Mouse (Mus musculus): ENCODE results near the gene Mtg2. TPM values are rescaled to one million over a fixed set of nuclear protein-coding genes. Genes with fewer than 3 reads are reported as not detected.
A peak's percentile ranks its signal among the peaks of the same experiment; 100 is the strongest.

The Mtg2 gene
- total RNA-seq (2021) = 10 to 100 TPM; 16.4 to 17.7 TPM
- long read RNA-seq, experiment 1, partial matches to known transcripts = 6 of 26 reads
- long read RNA-seq, experiment 1, other reads (novel, unspliced or antisense) = 18 of 26 reads
- long read RNA-seq, experiment 2, partial matches to known transcripts = 6 of 51 reads
- long read RNA-seq, experiment 2, other reads (novel, unspliced or antisense) = 45 of 51 reads

DNA sequence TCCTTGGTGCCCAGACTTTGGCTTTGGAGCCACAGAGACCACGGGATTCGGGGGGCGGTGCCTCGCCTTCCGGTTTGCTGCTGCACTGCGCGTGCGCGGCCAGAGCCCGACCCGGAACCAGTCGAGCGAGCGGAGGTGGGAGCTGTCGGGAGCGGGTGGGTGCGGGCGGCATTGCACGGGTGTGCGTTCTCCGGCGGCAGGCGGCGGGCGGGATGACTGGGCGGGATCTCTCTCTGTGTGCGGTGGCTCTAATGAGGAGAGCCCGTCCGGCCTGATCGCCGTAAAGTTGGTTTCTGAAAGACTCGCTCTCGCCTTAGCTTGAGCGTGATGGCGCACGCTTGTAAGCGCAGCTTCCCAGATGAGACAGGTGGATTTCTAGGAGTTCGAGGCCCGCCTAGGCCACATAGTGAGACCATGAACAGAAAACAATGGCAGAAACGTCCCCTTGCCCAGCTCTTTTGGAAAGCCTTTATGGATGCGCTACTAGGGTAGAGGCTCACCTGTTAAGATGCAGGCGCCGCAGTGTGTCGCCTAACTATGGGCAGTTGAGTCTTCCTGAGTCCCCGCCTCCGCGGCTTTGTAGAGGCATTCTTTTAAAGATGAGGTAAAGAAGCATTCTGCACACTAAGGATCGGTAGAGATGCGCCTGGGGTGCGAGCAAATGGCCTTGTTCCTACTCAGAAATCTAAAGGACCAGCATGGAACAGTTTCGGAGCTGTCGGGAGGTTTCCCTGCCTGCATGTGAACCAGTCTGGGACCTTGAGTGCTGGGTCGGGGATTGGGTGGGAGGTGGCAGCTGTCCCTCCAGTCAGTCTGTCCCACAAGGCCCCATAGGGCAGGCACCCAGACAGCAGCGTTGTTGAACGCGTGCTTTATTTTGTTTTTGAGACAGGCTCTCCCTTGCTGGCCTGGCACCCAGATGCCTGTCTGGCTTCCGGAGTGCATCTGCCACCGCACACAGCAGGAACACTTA lies at the start of gene Mtg2:
Gene Mtg2 (plus strand): TSS at position 108 of the 973 bp plus-strand sequence.
- DNase-seq (ENCODE audit: low spot score in 2 of 2) = peak; percentile 91 to 98

DNA sequence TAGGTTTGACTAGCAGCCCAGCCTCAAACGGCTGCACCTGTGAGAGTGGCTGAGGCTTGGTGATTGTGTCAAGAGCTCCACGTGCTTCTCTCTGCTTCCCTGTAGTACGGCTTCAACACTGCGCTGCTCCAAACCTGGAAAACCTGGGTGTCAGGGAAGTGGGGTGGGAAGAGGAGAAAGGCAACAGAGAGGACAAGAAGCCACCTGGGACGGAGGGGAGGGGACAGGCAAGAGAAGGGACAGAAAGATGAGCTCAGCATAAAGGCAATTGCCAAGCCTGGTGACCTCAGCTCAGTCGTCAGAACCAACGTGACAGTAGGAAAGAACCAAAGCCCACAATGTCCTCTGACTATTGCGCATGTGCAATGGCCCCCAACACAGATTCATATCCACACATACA lies 49.5 kb upstream of the Mtg2 start:
- DNase-seq (ENCODE audit: low spot score in 2 of 2) = no peak

DNA sequence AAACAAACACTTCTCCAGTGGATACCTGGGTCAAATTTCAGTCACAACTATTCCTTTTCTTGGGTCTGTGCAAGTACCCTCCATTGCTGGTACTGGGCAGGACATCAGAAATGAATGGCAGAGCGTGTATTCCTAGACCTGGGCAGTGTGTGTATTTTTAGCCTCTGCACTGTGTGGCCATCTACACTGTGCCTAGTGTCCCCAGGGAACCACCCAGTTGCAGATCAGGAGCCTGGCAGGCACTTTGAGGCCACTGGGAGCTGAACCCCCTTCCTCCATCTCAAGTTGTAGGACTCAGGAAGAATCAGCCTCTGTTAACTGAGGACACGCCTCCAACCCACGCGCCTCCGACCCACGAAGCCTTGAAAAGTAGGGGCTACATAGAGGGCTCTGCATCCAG lies 47.6 kb upstream of the Mtg2 start:
- no peak for DNase-seq (ENCODE audit: low spot score in 2 of 2)

DNA sequence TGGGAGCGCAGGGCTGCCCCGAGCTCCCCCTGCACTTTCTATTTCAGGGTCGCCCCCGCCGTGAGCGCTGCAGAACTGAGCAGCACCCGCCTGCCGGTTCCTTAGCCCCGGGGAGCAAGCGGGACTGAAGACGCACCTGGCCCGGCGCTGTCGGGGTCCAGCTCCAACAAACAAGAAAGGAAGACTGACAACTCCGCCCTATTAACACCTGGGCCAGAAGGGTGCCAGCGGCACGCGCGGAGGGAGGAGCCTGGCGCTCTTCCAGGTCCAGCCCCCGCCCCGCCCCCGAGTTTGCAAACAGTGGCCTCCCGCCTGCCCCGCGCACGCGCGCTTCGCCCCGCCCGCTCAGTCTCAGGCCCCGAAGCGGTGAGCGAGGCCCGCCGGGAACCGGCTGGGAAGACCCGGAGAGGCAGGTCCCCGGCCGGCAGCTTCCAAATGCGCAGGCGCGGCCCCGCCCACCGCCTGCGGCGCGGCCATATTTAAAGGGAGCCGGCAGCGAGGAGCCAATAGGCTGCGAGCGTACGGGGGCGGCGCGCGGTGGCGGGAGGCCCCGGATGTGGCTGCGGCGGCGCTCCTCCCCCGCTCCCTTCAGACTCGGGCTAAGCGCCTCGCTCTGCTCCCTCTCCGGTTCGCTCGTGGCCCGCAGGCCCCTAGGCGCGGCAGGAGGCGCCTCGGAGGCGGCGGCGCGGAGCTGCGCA lies 45.8 kb upstream of the Mtg2 start, which contains the start of gene Lsm14b:
Gene Lsm14b (plus strand): TSS at position 587 of the 698 bp plus-strand sequence.
- peak; percentile 99 to 100 for DNase-seq (ENCODE audit: low spot score in 2 of 2)

DNA sequence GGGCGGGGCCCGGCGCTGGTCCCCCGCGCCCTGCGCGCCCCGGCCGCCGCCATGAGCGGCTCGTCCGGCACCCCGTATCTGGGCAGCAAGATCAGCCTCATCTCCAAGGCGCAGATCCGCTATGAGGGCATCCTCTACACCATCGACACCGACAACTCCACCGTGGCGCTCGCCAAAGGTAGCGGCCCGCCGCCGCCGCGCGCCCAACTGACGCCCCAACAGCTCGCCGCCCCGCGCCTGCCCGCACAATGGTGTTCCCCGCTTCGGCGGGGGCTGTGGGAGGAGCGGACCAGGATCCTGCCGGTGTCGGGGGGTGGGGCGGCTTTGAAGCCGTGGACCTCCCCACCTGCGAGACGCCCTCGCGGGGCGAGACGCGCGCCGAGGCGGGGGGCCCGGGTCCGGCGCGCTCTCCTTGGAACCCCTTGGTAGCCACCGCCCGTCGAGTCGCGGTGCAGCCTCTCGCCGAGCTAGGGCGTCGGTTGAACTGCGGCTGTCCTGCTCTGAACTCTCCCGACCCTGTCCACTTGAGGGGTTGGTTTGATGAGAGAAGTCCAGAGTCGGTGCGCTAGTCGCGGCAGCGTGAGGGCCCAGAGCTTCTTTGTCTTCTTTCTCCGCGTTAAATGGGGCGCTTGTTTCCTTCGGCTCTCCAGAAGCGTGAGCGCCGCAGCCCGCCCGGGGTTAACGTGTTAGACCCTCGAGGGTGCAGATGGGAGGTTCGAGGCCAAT lies 45.1 kb upstream of the Mtg2 start:
- DNase-seq (ENCODE audit: low spot score in 2 of 2) = peak; percentile 15 to 23

DNA sequence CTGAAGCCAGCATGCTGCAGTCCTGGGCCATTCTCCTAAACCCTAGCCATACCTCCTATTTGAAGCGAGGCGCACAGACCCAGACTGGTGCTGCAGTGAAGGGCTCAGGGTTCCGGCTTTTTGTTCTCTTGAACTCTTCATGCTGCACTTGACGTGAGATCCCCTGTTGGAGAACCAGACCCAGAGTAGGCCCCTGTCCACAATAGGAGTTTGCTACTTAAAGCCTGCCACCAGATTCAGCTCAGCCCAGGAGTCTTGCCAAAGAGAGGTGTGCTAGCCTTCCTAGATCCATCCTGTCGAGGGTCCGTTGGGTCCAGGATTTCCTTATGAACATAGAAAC lies 44.6 kb upstream of the Mtg2 start:
- DNase-seq (ENCODE audit: low spot score in 2 of 2) = no peak

DNA sequence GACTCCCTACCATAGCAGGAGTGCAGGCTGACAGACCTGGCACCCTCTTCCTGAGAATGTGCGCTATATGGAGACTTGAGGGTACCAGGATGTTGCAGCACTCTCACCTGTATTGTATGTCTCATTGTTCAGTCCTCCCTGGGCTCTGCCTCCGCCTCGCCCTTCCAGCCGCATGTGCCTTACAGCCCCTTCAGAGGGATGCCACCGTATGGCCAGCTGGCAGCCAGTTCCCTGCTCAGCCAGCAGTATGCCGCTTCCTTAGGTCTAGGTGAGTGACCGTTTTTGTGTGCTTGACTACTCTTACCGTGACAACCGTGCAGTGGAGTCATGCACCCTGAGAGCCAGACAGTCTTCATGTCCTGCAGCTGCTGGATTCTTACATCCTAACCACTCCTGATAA lies 42.6 kb upstream of the Mtg2 start:
- DNase-seq (ENCODE audit: low spot score in 2 of 2) = no peak

DNA sequence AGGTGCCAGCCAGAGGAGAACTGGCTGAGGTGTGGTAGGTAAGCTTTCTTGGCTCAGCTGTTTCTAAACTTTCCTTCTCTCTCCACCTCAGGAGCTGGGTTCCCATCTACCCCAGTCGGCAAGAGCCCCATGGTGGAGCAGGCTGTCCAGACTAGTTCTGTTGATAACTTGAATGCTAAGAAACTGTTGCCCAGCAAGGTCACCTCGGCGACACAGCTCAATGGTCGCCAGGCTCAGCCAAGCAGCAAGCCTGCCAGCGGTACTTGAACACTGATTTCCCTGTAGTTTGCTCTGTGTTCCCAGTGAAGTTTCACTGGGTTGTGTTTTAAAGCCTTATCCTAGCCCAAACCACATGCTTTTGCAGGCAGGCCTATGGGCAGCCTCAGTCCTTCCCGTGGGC lies 39.1 kb upstream of the Mtg2 start:
- DNase-seq (ENCODE audit: low spot score in 2 of 2) = no peak

DNA sequence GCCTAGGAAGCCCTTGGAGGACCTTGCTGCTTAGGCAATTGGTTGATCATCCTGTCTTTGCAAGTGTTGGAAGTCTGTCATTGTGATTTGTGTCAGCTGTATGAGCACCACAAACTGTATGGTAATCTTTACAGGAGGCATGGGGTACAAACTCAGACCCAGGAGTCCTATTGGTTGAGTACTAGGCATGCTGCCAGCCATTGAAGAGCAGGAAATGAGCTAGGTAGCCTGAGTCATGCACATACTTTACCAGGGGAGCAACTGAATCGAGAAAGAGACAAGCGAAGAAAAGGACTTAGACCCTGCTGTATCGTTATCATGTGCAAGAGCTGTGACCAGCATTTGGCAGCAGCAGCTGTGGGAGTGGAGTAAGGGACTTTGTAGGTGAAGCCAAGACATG lies 37.5 kb upstream of the Mtg2 start:
- no peak for DNase-seq (ENCODE audit: low spot score in 2 of 2)

DNA sequence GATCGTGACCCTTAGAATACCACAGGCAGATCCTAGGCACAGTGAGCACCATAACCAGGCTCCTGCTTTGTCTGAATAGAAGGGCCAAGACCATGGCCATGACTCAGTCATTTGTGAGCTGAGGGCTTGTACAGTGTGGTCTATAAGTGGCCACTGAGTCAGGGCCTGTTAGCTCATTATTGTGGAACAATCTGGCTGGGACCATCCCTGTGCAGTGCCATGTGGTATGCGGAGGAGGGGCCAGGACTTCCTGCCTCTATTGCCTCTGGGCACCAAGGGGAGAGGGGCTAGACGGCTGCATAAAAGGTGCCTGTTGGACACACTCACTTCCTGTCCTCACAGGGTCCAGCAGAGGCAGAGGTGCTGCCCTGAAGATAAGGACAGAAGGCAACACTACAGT lies 36.4 kb upstream of the Mtg2 start:
- no peak for DNase-seq (ENCODE audit: low spot score in 2 of 2)

DNA sequence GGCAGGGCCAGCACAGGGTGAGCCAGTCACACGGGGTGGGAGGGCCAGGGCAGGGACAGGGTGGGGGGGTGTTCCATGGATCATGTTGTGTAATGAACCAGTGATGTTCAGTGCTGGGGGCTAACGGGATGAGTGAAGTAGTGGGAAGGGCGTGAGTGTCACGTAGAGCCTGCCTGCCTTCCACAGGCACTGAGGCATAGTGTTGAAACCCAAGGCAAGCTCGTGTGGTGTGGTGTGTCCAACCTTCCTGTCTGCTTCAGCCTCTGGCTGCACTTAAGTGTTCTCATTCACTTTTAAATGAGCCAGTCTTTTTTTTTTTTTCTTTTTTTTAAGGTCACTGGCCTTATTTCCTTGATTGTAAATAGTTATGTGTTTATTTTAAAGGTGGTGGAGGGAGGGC lies 35.6 kb upstream of the Mtg2 start:
- DNase-seq (ENCODE audit: low spot score in 2 of 2) = no peak

DNA sequence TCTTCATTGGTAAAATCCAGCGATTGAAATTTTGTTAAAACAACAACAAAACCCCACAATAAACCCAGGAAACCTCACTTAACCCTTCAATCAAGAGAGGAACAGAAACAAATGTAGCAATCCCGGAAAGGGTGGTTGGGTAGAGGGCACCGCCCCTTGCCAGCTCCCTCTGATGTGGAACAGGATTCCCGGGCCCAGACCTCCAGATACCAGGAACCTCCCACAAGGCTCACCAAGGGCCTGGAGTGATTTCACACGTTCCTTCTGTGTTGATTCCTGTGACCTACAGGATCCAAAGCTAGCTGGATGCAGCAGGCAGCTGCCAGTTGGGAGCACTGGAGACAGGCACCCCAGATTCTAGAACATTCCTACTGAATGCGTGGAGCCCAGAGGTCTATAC lies 30.0 kb upstream of the Mtg2 start:
- DNase-seq (ENCODE audit: low spot score in 2 of 2) = no peak

DNA sequence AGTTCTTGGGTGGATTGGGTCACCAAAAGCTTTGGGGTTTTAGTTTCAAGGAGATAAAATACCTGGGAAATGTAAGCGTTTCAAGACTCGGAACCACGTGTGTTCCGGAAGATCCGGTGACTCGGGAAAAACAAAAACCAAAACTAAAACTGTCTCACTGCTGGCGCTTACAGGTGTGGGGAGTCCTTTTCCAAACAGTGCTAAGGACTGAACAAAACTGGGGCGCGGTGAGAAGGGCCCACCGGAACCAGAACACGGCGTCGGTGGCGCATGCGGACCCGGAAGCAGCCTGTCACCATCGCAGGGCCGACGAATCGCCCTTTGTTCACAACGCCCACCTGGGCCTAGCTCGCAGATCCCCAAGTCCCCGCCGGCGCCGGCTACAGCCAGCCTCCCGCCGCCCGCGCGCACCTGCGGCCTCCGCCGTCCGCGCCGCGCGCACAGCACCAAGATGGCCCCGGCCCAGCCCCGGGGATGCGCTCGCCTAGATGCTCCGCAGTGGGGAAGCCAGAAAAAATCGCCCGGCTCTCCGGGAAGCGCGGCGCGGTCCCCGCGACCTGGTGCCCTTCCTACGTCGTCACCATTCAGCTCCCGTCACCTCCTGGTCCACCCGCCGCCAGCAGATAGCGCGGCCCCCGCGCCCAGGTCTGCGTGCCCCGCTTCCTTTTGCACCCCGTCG lies 28.7 kb upstream of the Mtg2 start:
- DNase-seq (ENCODE audit: low spot score in 2 of 2) = no peak

DNA sequence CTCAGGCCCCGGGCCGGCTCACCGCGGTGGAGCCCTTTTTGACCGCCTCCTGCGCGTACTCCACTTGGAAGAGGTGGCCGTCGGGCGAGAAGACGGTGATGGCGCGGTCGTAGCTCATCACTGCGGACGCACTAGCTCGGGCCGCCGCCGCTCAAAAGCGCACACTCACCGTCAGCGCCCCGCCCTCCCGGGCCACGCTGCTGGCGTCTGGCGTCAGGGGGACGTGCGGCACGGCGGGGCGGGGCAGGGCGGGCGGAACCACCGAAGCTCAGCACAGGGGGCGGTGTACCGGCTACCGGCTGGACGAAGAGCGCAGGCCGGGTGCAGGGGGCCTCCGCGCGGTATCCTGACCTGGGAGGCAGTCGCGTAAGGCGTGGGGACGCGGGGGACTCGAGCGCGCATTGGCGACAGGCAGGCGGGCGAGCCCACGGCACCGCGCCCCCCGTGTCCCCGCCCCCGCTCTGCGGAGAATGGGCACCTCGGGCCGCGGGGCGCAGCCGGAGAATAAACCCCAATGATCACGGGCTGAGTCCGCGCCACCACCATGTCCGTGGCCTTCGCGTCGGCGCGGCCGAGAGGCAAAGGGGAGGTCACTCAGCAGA lies 28.0 kb upstream of the Mtg2 start, which contains the start of the genes Psma7 and Ss18l1:
Gene Psma7 (minus strand): TSS at position 178 of the 602 bp plus-strand sequence.
Gene Ss18l1 (plus strand): TSS at position 254 of the 602 bp plus-strand sequence.
- peak; percentile 73 to 79 for DNase-seq (ENCODE audit: low spot score in 2 of 2)

DNA sequence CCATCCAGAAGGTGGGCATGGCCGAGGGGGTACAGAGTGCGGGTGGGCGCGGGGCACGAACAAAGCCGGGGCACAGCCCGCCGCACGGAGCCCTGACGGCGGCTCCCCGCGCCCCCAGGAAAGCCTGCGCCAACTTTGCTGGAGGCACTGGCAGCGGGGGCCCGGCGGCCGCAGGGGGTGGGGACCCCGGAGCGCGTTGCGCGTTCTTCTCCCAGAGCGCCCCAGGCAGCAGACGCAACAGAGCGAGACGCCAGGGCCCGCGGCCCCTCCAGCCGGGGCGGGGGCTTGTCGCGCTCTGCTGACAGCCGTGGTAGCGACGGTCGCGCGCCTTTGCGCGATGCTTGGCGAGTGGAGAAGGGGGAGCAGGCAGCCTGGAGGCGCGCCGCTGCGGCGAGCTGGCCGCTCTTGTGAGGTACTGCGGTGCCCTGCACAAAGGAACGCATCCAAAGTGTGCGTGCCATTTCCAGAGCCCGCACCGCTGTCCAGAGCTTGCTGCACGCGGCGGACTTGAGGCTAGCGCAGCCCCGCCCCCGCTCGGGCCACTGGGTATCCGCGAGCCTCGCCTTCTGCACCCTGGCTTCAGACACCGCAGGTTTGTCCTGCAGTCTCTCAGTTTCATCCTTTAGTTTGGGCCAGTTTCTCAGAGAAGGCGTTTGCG lies 27.4 kb upstream of the Mtg2 start:
- peak; percentile 37 to 39 for DNase-seq (ENCODE audit: low spot score in 2 of 2)

DNA sequence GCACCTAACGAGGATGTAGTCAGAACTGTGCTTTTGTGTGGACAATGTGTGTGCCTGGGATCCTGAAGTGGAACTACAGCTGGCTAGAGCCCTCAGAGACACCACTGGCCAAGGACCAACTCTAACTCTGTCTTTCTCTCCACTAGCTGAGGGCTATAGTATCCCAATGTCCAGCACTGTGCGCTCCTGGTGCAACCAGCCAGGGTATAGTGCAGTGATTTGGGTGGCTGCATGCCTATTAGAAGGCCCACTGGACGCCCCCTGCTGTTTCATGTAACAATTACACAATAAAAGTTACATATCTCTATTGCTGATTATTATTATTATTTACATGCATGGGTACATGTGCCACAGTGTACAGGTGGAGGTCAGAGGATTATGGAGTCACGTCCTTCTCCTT lies 25.1 kb upstream of the Mtg2 start:
- DNase-seq (ENCODE audit: low spot score in 2 of 2) = peak in 1 of 2 experiments; percentile 22

DNA sequence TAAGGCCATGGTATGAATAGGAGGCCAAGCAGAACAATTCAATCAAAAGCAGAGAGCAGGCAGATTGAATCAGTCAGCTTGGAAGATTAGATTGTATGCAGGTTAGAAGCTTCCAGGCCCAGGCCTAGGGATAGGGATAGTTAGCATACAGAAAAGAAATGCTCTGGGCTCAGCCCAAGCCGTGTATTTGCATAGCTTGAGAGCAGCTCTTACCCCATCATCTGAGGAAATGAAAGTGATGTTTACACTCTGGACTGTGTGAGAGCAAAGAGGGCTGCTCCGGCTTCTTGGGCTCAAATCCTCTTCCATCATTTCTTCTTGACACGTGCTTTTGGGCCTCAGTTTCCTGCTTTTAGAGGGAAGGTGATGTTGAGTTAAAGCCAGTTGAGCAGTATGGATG lies 22.8 kb upstream of the Mtg2 start:
- no peak for DNase-seq (ENCODE audit: low spot score in 2 of 2)

DNA sequence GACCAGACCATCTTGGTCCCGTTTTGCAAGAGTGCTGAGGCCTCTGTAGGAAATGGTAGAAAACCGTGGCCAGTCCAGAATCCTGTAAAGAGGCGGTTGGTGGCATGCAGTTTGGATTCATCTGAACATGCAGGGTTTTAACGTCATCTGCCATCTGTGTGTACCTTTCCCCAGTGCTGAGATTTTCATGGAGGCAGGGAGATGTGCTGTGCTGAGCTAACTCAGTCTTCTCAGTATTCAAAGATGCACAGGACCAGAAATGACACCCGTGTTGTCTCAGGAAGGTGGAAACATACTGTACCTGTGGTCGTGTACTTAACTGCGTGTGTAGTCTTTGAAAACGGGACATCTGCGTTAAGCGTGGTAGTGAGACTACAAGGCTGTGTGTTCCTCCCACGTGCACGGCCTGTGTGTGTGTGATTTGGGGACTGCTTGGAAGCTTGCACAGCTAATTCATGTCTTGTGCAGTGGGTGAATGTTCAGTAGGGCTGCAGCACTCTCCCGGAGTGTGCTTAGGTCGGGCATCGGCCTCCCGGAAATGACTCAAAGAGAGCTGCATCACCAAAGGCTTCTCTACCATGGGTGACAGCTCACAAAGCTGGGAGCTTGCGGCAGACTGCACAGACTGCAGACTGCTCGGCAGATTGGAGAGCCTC lies 22.3 kb upstream of the Mtg2 start:
- DNase-seq (ENCODE audit: low spot score in 2 of 2) = no peak

DNA sequence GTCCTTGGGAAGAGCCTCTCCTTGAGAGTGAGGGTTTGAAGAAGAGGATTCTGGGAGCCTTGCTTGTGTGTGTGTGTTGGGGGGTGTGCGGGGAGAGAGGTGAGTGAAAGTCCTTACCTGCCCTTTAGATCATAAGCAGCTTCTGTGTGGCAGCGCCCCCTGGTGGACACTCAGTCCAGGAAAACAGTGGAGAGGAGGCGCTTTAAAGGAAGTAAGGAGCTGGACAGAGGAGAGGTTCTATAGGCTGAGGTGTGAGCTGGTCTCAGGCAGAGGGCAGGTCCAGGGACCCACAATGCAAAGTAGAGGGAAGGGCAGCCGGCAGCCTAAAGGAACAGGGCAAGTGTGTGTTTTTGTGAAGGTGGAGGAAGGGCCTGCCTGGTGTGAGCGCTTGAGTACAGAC lies 19.4 kb upstream of the Mtg2 start:
- DNase-seq (ENCODE audit: low spot score in 2 of 2) = peak; percentile 49 to 72
